Mouse (Mus musculus): Measurements from ENCODE around the gene Proser3. TPM values are rescaled to one million over a fixed set of nuclear protein-coding genes. Genes with fewer than 3 reads are reported as not detected.

Gene Proser3
- polyA plus RNA-seq (2015; fragmentation: Nextera tagmentation; extraction: Ambion mirVana) = 8.0 and 9.4 TPM in 2 replicates

DNA sequence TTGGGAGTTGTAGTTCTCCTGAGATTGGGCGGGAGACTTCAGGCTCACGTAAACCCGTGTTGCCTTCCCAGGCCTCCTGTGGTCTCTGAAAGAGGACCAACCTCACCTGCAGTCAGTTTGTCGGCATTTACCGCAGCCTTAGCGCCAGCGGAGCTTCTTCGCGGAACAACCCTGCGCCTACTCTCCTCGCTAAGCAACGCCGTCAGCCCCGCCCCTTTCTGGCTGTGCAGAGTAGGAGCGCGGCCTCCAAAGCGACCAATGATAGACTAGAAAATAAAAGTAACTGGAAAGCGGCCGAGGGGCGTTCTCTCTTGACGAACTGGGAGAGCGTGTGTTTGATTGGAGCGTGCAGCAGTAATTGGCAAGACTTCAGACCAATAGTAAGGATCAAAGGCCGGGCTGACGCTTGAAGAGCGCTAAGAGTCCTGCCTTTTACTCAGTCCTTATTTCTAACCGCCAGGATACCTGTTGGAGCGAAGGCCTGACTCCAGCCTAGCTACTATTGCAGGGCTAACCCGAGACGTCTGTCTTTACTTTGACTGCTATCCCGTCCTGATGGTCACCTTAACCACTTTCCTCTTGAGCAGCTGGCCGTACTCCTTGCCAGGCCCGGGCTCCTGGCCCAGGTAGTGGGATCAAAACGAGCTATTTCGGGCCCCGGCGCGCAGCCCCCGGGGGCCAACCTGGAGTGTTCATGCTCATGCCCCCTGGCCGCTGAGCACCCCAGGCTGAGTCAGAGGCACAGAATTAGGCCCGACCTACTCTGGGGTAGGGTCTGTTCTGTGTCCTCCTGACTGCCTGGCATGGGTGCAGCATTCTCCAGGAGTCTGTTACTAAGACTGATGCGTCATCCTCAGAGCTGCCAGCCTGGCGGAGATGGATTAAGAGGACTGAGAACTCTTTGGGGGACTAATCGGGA lies at the start of gene Proser3, which contains the start of gene Hspb6:
Gene Proser3 (minus strand): TSS at position 198 of the 919 bp plus-strand sequence.
Gene Hspb6 (plus strand): TSS at position 77 of the 919 bp plus-strand sequence.
- Histone ChIP-seq H3K36me3 (peaks cover 44% of the 10 kb centered on the region), H3K27me3 (no peaks in the 10 kb centered on the region), H3K9ac (peak within 1 kb of the TSS; percentile 78), H3K4me2 (peak within 1 kb of the TSS; percentile 93), H3K27ac (peak within 1 kb of the TSS; percentile 99), H3K4me1 (replicated peaks) (peaks cover 18% of the 10 kb centered on the region), H3K9me3 (replicated peaks) (no peaks in the 10 kb centered on the region), H3K4me3 (peak within 1 kb of the TSS; percentile 80)
- WGBS = under 1% methylated on average over 44 of the region's 44 CpGs
- ATAC-seq (replicated peaks; ENCODE audit: insufficient number of reproducible peaks, insufficient read depth, low FRiP score, low read depth) = peak; percentile 93

- Histone ChIP-seq H3K36me3 (no peaks in the 10 kb centered on the region), H3K27ac (peak overlapping the region; percentile 46), H3K9ac (no peak overlapping the region), H3K9me3 (replicated peaks) (no peaks in the 10 kb centered on the region), H3K27me3 (no peaks in the 10 kb centered on the region), H3K4me3 (no peak overlapping the region), H3K4me2 (peak overlapping the region; percentile 37), H3K4me1 (replicated peaks) (peaks cover 10% of the 10 kb centered on the region)
- 61% methylated on average over 7 of the region's 7 CpGs for WGBS
- ATAC-seq (replicated peaks; ENCODE audit: insufficient number of reproducible peaks, insufficient read depth, low FRiP score, low read depth) = no peak
Measured at GRCm38 (mm10) chr7:30600651-30601050, 48.6 kb upstream of the Proser3 start.

DNA sequence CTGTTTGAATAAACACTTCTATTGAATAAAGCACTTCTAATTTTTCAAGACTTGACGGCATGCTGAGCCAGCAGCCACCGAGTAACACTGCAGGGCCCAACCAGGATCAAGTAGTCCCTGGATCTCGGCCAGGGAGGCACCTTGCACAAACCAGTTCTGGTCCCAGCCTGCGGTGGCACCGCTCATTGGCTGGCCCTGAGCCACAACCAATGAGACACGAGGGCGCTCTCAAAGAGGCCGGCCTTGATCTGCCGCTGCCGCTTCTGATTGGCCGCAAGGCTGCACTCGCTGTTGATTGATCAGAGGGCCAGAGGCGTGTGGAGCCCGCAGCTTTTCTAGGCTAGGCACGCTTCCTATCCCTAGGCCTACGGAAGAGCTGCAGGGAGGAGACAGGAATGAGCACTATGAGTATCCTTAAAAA lies 47.8 kb upstream of the Proser3 start:
- WGBS = 2% methylated on average over 16 of the region's 16 CpGs
- H3K9ac ChIP-seq = no peak overlapping the region

GRCm38 (mm10) chr7:30598786-30599185 lies 46.7 kb upstream of the Proser3 start, which contains the start of gene Zbtb32:
TSS of gene Zbtb32 (minus strand) at chr7:30598909.
- H3K4me1 ChIP-seq (replicated peaks) = peaks cover 10% of the 10 kb centered on the region
- no peak for ATAC-seq (replicated peaks; ENCODE audit: insufficient number of reproducible peaks, insufficient read depth, low FRiP score, low read depth)
- H3K4me3 ChIP-seq = no peak within 1 kb of the TSS
- no peaks in the 10 kb centered on the region for H3K36me3 ChIP-seq
- 0 out of 2 replicates have a peak, but pooled peaks cover 2% of the 10 kb centered on the region for H3K27me3 ChIP-seq
- 90% methylated on average over 12 of the region's 12 CpGs for WGBS
- no peak within 1 kb of the TSS for H3K9ac ChIP-seq
- peak within 1 kb of the TSS; percentile 35; the same call in 1 of the 2 replicates for H3K27ac ChIP-seq
- H3K9me3 ChIP-seq (replicated peaks) = no peaks in the 10 kb centered on the region
- peak within 1 kb of the TSS; percentile 39 for H3K4me2 ChIP-seq

More for the DNA sequence above, 47.8 kb upstream of the Proser3 start:
- Histone ChIP-seq H3K27me3 (no peaks in the 10 kb centered on the region), H3K4me2 (peak overlapping the region; percentile 39), H3K27ac (peak overlapping the region; percentile 46), H3K4me3 (0 out of 2 replicates have a peak overlapping the region, but pooled peaks have one; percentile 15), H3K36me3 (no peaks in the 10 kb centered on the region), H3K9me3 (replicated peaks) (no peaks in the 10 kb centered on the region), H3K4me1 (replicated peaks) (peaks cover 10% of the 10 kb centered on the region)
- peak; percentile 92 for ATAC-seq (replicated peaks; ENCODE audit: insufficient number of reproducible peaks, insufficient read depth, low FRiP score, low read depth)

- no peak overlapping the region for H3K9ac ChIP-seq
- no peak overlapping the region for H3K4me3 ChIP-seq
- H3K4me2 ChIP-seq = no peak overlapping the region
- H3K27ac ChIP-seq = no peak overlapping the region
- H3K9me3 ChIP-seq (replicated peaks) = no peaks in the 10 kb centered on the region
- 62% methylated on average over 5 of the region's 5 CpGs for WGBS
- no peaks in the 10 kb centered on the region for H3K36me3 ChIP-seq
- peaks cover 10% of the 10 kb centered on the region for H3K4me1 ChIP-seq (replicated peaks)
- ATAC-seq (replicated peaks; ENCODE audit: insufficient number of reproducible peaks, insufficient read depth, low FRiP score, low read depth) = no peak
- 0 out of 2 replicates have a peak, but pooled peaks cover 2% of the 10 kb centered on the region for H3K27me3 ChIP-seq
Measured at GRCm38 (mm10) chr7:30596811-30597210, 44.7 kb upstream of the Proser3 start.

DNA sequence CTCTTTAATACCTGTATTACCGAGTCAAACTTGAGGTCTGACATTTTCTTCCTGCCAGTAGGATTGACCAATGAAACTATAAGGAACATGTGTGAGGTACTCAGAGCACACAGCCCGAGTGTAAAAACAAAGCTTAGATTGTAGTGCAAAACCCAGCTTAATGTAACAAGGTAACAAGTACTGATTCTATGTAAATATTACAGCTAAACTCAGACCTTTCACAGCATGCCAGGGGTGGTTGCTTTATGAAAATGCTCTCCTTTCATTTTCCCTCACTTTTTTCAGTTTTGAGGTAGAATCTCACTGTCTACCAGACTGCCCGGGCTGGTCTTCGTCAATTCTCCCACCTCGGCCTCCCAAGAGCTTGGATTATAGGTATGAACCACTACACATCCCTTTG lies 44.0 kb upstream of the Proser3 start:
- no peaks in the 10 kb centered on the region for H3K36me3 ChIP-seq
- H3K4me2 ChIP-seq = no peak overlapping the region
- 0 out of 2 replicates have a peak, but pooled peaks cover 2% of the 10 kb centered on the region for H3K27me3 ChIP-seq
- H3K4me3 ChIP-seq = no peak overlapping the region
- no peaks in the 10 kb centered on the region for H3K9me3 ChIP-seq (replicated peaks)
- 73% methylated on average over 5 of the region's 5 CpGs for WGBS
- ATAC-seq (replicated peaks; ENCODE audit: insufficient number of reproducible peaks, insufficient read depth, low FRiP score, low read depth) = no peak
- H3K27ac ChIP-seq = no peak overlapping the region
- no peak overlapping the region for H3K9ac ChIP-seq
- H3K4me1 ChIP-seq (replicated peaks) = peaks cover 10% of the 10 kb centered on the region

DNA sequence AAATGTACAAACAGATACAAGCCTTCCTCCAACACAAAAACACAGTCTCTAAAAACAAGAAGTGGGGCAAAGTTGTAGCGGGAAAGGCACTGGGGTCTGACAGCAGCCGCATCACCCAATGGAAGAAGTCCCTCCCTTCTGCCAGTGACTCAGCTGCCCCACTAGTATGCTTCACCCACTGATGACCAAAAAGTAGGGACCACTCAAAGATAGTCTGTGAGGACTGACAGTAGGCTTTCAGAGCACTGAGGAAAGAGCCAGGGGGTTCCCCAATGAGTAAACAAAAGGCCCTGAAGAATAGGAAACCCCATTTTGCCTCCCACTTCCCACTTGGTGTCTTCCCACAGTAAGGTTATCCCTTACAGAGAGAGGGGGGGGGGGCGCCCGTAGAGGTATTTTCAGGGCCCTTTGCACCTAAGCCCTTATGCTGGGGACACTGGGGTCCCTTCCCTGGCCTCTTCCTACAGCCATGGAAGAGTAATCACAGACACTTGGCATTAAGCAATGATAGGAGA lies 42.5 kb upstream of the Proser3 start:
- H3K9ac ChIP-seq = no peak overlapping the region
- no peaks in the 10 kb centered on the region for H3K9me3 ChIP-seq (replicated peaks)
- H3K4me2 ChIP-seq = no peak overlapping the region
- no peak overlapping the region for H3K4me3 ChIP-seq
- no peak for ATAC-seq (replicated peaks; ENCODE audit: insufficient number of reproducible peaks, insufficient read depth, low FRiP score, low read depth)
- H3K27ac ChIP-seq = no peak overlapping the region
- H3K27me3 ChIP-seq = 0 out of 2 replicates have a peak, but pooled peaks cover 2% of the 10 kb centered on the region
- WGBS = 63% methylated on average over 4 of the region's 4 CpGs
- H3K4me1 ChIP-seq (replicated peaks) = peaks cover 7% of the 10 kb centered on the region
- H3K36me3 ChIP-seq = no peaks in the 10 kb centered on the region

DNA sequence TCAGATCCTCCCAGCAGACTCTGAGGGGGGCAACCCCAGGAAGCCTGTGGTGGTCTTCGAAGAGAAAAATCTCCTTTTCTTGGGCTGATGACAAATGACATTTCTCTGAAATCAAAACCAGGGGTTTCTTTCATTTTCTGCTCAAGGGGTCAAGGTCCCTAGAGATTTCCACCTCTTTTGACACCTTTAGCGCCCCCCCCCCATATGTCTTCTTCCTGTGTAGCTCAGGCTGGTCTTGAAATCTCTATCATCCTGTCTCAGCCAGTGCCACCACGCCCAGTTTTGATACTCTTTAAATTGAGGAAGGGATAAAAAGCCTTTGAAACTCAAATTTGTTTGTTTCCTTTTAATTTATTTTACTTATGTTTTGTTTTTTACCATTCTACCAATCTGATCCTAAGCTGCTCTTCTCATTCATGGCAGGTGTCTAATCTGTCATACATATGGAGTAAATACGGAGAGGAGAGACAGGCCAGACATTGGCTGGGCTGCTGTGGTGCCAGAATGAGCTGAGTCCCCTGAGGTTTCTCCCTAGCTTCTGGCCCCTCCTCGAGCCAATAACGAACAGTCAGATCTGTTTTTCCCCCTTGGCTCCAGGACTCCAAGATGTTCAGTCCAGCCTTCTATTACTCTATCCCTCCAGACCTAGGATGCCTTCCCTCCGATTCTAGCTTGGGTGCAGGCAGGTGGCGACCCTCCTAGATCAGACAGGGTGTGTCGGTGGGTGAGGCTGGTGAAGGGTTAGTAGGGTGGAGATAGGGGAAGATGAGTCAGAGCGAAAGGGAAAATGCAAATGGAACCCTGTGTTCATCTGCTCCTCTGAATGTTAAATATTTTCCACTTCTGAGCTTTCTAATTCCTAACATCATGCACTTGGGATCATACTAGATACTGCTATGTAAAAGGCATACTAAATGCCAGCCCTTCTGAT lies 41.7 kb upstream of the Proser3 start:
- 0 out of 2 replicates have a peak, but pooled peaks cover 2% of the 10 kb centered on the region for H3K27me3 ChIP-seq
- no peaks in the 10 kb centered on the region for H3K36me3 ChIP-seq
- no peak overlapping the region for H3K9ac ChIP-seq
- H3K4me3 ChIP-seq = no peak overlapping the region
- no peak overlapping the region for H3K27ac ChIP-seq
- no peaks in the 10 kb centered on the region for H3K9me3 ChIP-seq (replicated peaks)
- 64% methylated on average over 10 of the region's 10 CpGs for WGBS
- no peak overlapping the region for H3K4me2 ChIP-seq
- no peak for ATAC-seq (replicated peaks; ENCODE audit: insufficient number of reproducible peaks, insufficient read depth, low FRiP score, low read depth)
- H3K4me1 ChIP-seq (replicated peaks) = peaks cover 6% of the 10 kb centered on the region

- peaks cover 6% of the 10 kb centered on the region for H3K4me1 ChIP-seq (replicated peaks)
- H3K27me3 ChIP-seq = 0 out of 2 replicates have a peak, but pooled peaks cover 2% of the 10 kb centered on the region
- no peak overlapping the region for H3K4me2 ChIP-seq
- no peak overlapping the region for H3K27ac ChIP-seq
- no peaks in the 10 kb centered on the region for H3K9me3 ChIP-seq (replicated peaks)
- H3K36me3 ChIP-seq = no peaks in the 10 kb centered on the region
- ATAC-seq (replicated peaks; ENCODE audit: insufficient number of reproducible peaks, insufficient read depth, low FRiP score, low read depth) = no peak
- no peak overlapping the region for H3K9ac ChIP-seq
- H3K4me3 ChIP-seq = no peak overlapping the region
- WGBS = 42% methylated on average over 5 of the region's 5 CpGs
Measured at GRCm38 (mm10) chr7:30592772-30593423, 40.8 kb upstream of the Proser3 start.

- Histone ChIP-seq H3K4me1 (replicated peaks) (peaks cover 19% of the 10 kb centered on the region), H3K9me3 (replicated peaks) (no peaks in the 10 kb centered on the region), H3K4me2 (no peak overlapping the region), H3K9ac (no peak overlapping the region), H3K4me3 (no peak overlapping the region), H3K27ac (no peak overlapping the region), H3K27me3 (0 out of 2 replicates have a peak, but pooled peaks cover 2% of the 10 kb centered on the region), H3K36me3 (no peaks in the 10 kb centered on the region)
- 50% methylated on average over 4 of the region's 4 CpGs for WGBS
- ATAC-seq (replicated peaks; ENCODE audit: insufficient number of reproducible peaks, insufficient read depth, low FRiP score, low read depth) = no peak
Measured at GRCm38 (mm10) chr7:30591605-30591951, 39.5 kb upstream of the Proser3 start.

Data from heart, embryonic 15.5 days (tissue).